Mouse (Mus musculus) spleen, adult 2 months (tissue): ENCODE results near the gene E130114P18Rik. TPM values are rescaled to one million over a fixed set of nuclear protein-coding genes. Genes with fewer than 3 reads are reported as not detected.
A peak's percentile ranks its signal among the peaks of the same experiment; 100 is the strongest.

Experiments used
- DNase-seq, 2 experiments: peaks; one replicate each; pipeline versions ENCODE4 v3.0.0 to v3.0.0-alpha.2; 2012 to 2021; ENCODE audit warnings: low spot score in 2 of 2, low read depth in 1 of 2
- H3K27ac ChIP-seq: fragments of 200-500 bp; 2 replicates; pipeline ENCODE4 v1.5.1; 2012; ENCODE audit warnings: low read length, inconsistent platforms; ENCODE audit not compliant: insufficient read depth
- H3K27me3 ChIP-seq: fragments of 200-500 bp; 2 replicates; pipeline ENCODE4 v1.6.1; 2012; ENCODE audit warnings: mild to moderate bottlenecking, moderate library complexity, low read length, inconsistent platforms; ENCODE audit not compliant: control insufficient read depth, insufficient read depth
- H3K36me3 ChIP-seq: fragments of 200-500 bp; 2 replicates; pipeline ENCODE4 v1.6.1; 2012; ENCODE audit warnings: mild to moderate bottlenecking, low read length, inconsistent platforms; ENCODE audit not compliant: control insufficient read depth, insufficient read depth
- H3K4me1 ChIP-seq: fragments of 200-500 bp; 2 replicates; pipeline ENCODE4 v1.6.1; 2011; ENCODE audit warnings: inconsistent platforms; ENCODE audit not compliant: control insufficient read depth, insufficient read depth, insufficient read length
- H3K4me3 ChIP-seq: fragments of 200-500 bp; 2 replicates; pipeline ENCODE4 v1.5.1; 2011; ENCODE audit warnings: mild to moderate bottlenecking, inconsistent platforms; ENCODE audit not compliant: insufficient read depth, insufficient read length; ENCODE audit errors: extremely low read depth
- CTCF ChIP-seq: fragments of 200-500 bp; IDR thresholded peaks from 2 replicates; pipeline ENCODE4 v1.5.1; 2011; ENCODE audit warnings: mild to moderate bottlenecking, inconsistent platforms; ENCODE audit not compliant: insufficient read depth, insufficient read length, insufficient replicate concordance; ENCODE audit errors: extremely low read depth
- POLR2A ChIP-seq: fragments of 200-500 bp; IDR thresholded peaks from 2 replicates; pipeline ENCODE4 v1.6.1; 2011; ENCODE audit warnings: low read depth, low read length, inconsistent platforms
- whole genome bisulfite sequencing: fragments of 180-500 bp; shearing (Covaris S2); methylation state at CpG from one replicate; pipeline ENCODE4 v1.1.7; 2018; 5-methylcytosine and 5-hydroxymethylcytosine counted together
- polyA plus RNA-seq: library from polyadenylated mRNA; depleted of rRNA; stranded (reverse); fragments of >200 nt; gene quantifications from 2 replicates; pipeline ENCODE4 v1.2.3, GENCODE M21; 2012

E130114P18Rik gene
- polyA plus RNA-seq, 1 experiment, result not detected

GRCm38 (mm10) chr4:97745296-97746105, 32.4 kb downstream of the E130114P18Rik start:
- Histone ChIP-seq H3K36me3 (no peaks in the 10 kb centered on the region), H3K4me3 (peak overlapping the region; percentile 26; the same call in 1 of the 2 replicates), H3K27ac (no peak overlapping the region), H3K27me3 (peaks cover 4% of the 10 kb centered on the region; the same call in 1 of the 2 replicates), H3K4me1 (no peaks in the 10 kb centered on the region)
- peak in 1 of 2 experiments; percentile 57 for DNase-seq
- no peak for TF ChIP-seq POLR2A
- peak; percentile 77 for TF ChIP-seq CTCF
- WGBS, result 12% methylated on average over 32 of the region's 32 CpGs

DNA sequence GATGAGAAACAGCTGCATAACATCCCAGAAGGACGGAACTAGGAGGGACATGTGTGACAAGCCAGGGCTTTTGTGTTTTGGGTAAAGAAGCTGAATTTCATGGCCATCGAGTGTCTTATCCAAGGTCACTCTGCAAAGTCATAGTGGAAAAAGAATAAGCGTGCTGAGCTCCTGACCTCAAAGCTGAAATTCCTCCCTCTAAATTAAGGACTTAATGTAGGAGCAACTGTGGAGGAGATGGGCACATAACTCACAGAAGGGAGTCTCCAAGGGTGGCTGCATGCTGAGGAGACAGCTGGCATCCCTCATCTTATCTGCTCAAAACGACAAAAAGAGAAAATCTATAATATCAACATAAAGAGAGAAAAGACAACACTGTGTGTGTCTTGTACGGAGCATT, 33.9 kb downstream of the E130114P18Rik start:
- Histone ChIP-seq H3K27me3 (peaks cover 4% of the 10 kb centered on the region; the same call in 1 of the 2 replicates), H3K36me3 (no peaks in the 10 kb centered on the region), H3K27ac (no peak overlapping the region), H3K4me3 (no peak overlapping the region), H3K4me1 (no peaks in the 10 kb centered on the region)
- DNase-seq, result no peak
- WGBS, result 88% methylated on average over 5 of the region's 5 CpGs
- TF ChIP-seq POLR2A (no peak), CTCF (no peak)

GRCm38 (mm10) chr4:97733392-97733791, 44.5 kb downstream of the E130114P18Rik start:
- WGBS, result 79% methylated on average over 1 of the region's 1 CpGs
- Histone ChIP-seq H3K27me3 (no peaks in the 10 kb centered on the region), H3K27ac (no peak overlapping the region), H3K4me3 (no peak overlapping the region), H3K36me3 (no peaks in the 10 kb centered on the region), H3K4me1 (no peaks in the 10 kb centered on the region)
- DNase-seq, result no peak
- no peak for TF ChIP-seq POLR2A

GRCm38 (mm10) chr4:97730416-97730815, 47.5 kb downstream of the E130114P18Rik start:
- H3K27ac ChIP-seq, result no peak overlapping the region
- WGBS, result 60% methylated on average over 3 of the region's 3 CpGs
- no peak overlapping the region for H3K4me3 ChIP-seq
- DNase-seq, result no peak
- H3K27me3 ChIP-seq, result no peaks in the 10 kb centered on the region
- no peaks in the 10 kb centered on the region for H3K36me3 ChIP-seq
- no peaks in the 10 kb centered on the region for H3K4me1 ChIP-seq
- no peak for TF ChIP-seq CTCF
- TF ChIP-seq POLR2A, result no peak

DNA sequence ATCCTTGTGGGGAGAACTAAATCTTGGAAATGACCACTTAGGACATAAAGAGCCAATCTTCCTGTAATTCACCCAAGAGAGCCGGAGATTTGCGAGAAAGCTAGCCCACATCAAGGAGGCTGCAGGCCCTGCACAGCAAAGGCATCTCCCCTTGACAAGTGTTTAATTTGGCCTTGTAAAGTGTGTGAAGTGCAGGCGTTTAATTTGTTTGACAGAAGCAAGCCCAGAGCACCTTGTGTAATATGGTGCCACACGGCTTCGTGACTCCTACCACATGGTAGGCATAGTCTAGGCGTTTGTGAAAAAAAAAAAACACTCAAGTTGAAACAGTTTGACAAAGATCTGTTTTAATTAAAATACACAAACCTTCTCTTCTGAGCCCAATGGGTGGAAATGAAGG, 47.9 kb downstream of the E130114P18Rik start:
- Histone ChIP-seq H3K4me3 (no peak overlapping the region), H3K36me3 (no peaks in the 10 kb centered on the region), H3K27ac (no peak overlapping the region), H3K27me3 (no peaks in the 10 kb centered on the region), H3K4me1 (no peaks in the 10 kb centered on the region)
- no peak for TF ChIP-seq POLR2A
- no peak for TF ChIP-seq CTCF
- no peak for DNase-seq
- WGBS, result 92% methylated on average over 6 of the region's 6 CpGs

DNA sequence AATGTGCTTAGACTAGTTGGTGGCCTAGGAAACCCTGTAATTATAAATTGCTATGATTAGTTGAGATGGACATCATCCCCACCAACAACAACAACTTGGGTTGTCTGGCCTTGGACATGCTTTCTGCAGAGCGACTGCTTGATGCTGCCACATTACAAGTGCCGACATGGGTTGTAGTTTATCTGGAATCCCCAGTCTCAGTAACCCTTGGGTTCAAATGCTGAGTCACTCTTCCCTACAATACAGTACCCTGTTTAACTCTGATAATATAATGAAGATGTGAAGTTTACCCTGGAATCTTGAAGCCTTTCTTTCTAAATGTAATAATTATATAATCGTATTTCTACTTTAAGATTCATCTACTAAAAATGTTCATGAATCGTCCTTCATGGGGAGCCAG, 49.4 kb downstream of the E130114P18Rik start:
- whole genome bisulfite sequencing, result 76% methylated on average over 4 of the region's 4 CpGs
- no peaks in the 10 kb centered on the region for H3K36me3 ChIP-seq
- no peak overlapping the region for H3K4me3 ChIP-seq
- TF ChIP-seq POLR2A, result no peak
- no peak for TF ChIP-seq CTCF
- H3K4me1 ChIP-seq, result no peaks in the 10 kb centered on the region
- DNase-seq, result no peak
- H3K27ac ChIP-seq, result no peak overlapping the region
- no peaks in the 10 kb centered on the region for H3K27me3 ChIP-seq

GRCm38 (mm10) chr4:97723374-97723773, 54.5 kb downstream of the E130114P18Rik start:
- Histone ChIP-seq H3K27me3 (no peaks in the 10 kb centered on the region), H3K27ac (no peak overlapping the region), H3K4me1 (no peaks in the 10 kb centered on the region), H3K4me3 (no peak overlapping the region), H3K36me3 (no peaks in the 10 kb centered on the region)
- no peak for TF ChIP-seq CTCF
- TF ChIP-seq POLR2A, result no peak
- no peak for DNase-seq
- 91% methylated on average over 6 of the region's 6 CpGs for WGBS
